Mouse (Mus musculus): ENCODE data around the gene Ubr4. TPM values are rescaled to one million over a fixed set of nuclear protein-coding genes. Genes with fewer than 3 reads are reported as not detected.

Ubr4 gene
- polyA plus RNA-seq (2012; fragmentation: generic; extraction: Trizol) = 78.1 TPM
- long read RNA-seq, experiment 1, partial matches to known transcripts = 22 of 25 reads
- long read RNA-seq, experiment 1, other reads (novel, unspliced or antisense) = 2 of 25 reads
- long read RNA-seq, experiment 2, partial matches to known transcripts = 28 of 33 reads
- long read RNA-seq, experiment 2, other reads (novel, unspliced or antisense) = 4 of 33 reads

- H3K4me3 ChIP-seq (ENCODE audit: insufficient read depth, poor library complexity, severe bottlenecking) = peak within 1 kb of the TSS; percentile 84
- peaks cover 34% of the 10 kb centered on the region for H3K36me3 ChIP-seq (ENCODE audit: control insufficient read depth, insufficient read depth)
- H3K79me3 ChIP-seq (ENCODE audit: low read depth) = peaks cover 38% of the 10 kb centered on the region
- TF ChIP-seq FOSL1 (IDR thresholded peaks at IDR 0.05; ENCODE audit: insufficient read depth, low read length, poor library complexity, severe bottlenecking) (no peak), MAX (IDR thresholded peaks at IDR 0.05) (peak; percentile 94), CEBPB (IDR thresholded peaks at IDR 0.05; ENCODE audit: low read depth) (no peak), USF1 (IDR thresholded peaks at IDR 0.05; ENCODE audit: low read depth) (peak; percentile 29)
- peaks cover 58% of the 10 kb centered on the region for H3K79me2 ChIP-seq (ENCODE audit: control insufficient read depth, insufficient read depth)
- H3K27me3 ChIP-seq (ENCODE audit: control insufficient read depth, insufficient read depth, insufficient read length) = no peaks in the 10 kb centered on the region
- peak within 1 kb of the TSS; percentile 88 for H3ac ChIP-seq (ENCODE audit: control insufficient read depth, insufficient read length, low read depth)
Observed at GRCm38 (mm10) chr4:139351931-139352711, at the start of gene Ubr4, which contains the start of the genes Mrto4 and Emc1. Gene Ubr4 (plus strand): TSS chr4:139352609. Gene Mrto4 (minus strand): TSS chr4:139352576. Gene Emc1 (plus strand): TSS chr4:139352587.

DNA sequence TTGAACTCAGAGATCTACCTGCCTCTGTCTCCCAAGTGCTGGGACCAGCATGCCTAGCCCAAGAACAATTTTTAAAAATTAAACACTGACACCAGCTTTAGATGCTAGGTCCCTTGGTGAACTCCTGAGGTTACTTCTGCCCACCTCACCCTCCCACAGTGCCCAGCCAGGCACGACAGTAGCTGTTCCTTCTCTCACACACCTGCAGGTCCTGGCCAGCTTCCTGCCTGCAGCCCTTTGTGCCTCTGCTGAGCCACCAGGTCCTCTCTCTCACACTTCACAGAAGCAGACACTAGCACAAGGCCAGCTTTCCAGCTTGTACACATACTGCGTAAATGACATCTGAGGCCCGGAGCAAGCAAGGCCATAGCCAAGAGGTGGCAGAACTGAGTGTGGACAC lies 46.9 kb upstream of the Ubr4 start:
- no peaks in the 10 kb centered on the region for H3K79me2 ChIP-seq (ENCODE audit: control insufficient read depth, insufficient read depth)
- H3K4me3 ChIP-seq (ENCODE audit: insufficient read depth, poor library complexity, severe bottlenecking) = no peak overlapping the region
- H3K79me3 ChIP-seq (ENCODE audit: low read depth) = no peaks in the 10 kb centered on the region
- H3K27me3 ChIP-seq (ENCODE audit: control insufficient read depth, insufficient read depth, insufficient read length) = no peaks in the 10 kb centered on the region
- no peaks in the 10 kb centered on the region for H3K36me3 ChIP-seq (ENCODE audit: control insufficient read depth, insufficient read depth)
- no peak overlapping the region for H3ac ChIP-seq (ENCODE audit: control insufficient read depth, insufficient read length, low read depth)
- TF ChIP-seq MYOG (IDR thresholded peaks at IDR 0.05; ENCODE audit: control insufficient read depth, extremely low read depth, insufficient read length) = no peak

GRCm38 (mm10) chr4:139307916-139308315 lies 44.5 kb upstream of the Ubr4 start:
- no peaks in the 10 kb centered on the region for H3K79me3 ChIP-seq (ENCODE audit: low read depth)
- no peak overlapping the region for H3K4me3 ChIP-seq (ENCODE audit: insufficient read depth, poor library complexity, severe bottlenecking)
- no peaks in the 10 kb centered on the region for H3K27me3 ChIP-seq (ENCODE audit: control insufficient read depth, insufficient read depth, insufficient read length)
- no peak for TF ChIP-seq FOSL1 (IDR thresholded peaks at IDR 0.05; ENCODE audit: insufficient read depth, low read length, poor library complexity, severe bottlenecking)
- TF ChIP-seq CEBPB (IDR thresholded peaks at IDR 0.05; ENCODE audit: low read depth) = no peak
- no peak for TF ChIP-seq MYOG (IDR thresholded peaks at IDR 0.05; ENCODE audit: control insufficient read depth, extremely low read depth, insufficient read length)
- no peak for TF ChIP-seq CTCF (IDR thresholded peaks at IDR 0.05; ENCODE audit: control insufficient read depth, insufficient read depth, insufficient read length)
- TF ChIP-seq MAX (IDR thresholded peaks at IDR 0.05) = no peak
- TF ChIP-seq MYOD1 (IDR thresholded peaks at IDR 0.05; ENCODE audit: control insufficient read depth, insufficient read length, low read depth) = no peak
- TF ChIP-seq USF1 (IDR thresholded peaks at IDR 0.05; ENCODE audit: low read depth) = no peak
- H3ac ChIP-seq (ENCODE audit: control insufficient read depth, insufficient read length, low read depth) = no peak overlapping the region
- H3K79me2 ChIP-seq (ENCODE audit: control insufficient read depth, insufficient read depth) = no peaks in the 10 kb centered on the region
- H3K36me3 ChIP-seq (ENCODE audit: control insufficient read depth, insufficient read depth) = no peaks in the 10 kb centered on the region

DNA sequence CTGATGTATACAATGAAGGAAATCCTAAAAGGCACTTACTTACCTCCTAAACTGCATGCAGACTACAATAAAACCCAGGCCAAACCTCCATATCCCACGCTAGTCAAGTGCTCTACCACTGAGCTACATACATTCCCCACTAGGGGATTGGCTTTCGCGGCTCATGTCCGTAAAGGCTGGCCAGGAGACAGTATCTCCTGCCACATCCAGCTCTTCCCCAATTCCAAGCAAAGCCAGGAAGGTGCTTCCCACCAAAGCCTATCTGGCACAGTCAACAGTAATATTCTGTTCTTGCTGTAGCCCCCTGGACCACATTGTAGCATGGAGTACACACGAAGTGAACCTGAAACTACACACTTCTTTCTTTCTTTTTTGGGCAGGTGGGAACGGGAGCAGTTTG lies 42.8 kb upstream of the Ubr4 start:
- Histone ChIP-seq H3ac (ENCODE audit: control insufficient read depth, insufficient read length, low read depth) (no peak overlapping the region), H3K36me3 (ENCODE audit: control insufficient read depth, insufficient read depth) (no peaks in the 10 kb centered on the region), H3K4me3 (ENCODE audit: insufficient read depth, poor library complexity, severe bottlenecking) (peak overlapping the region; percentile 48), H3K79me2 (ENCODE audit: control insufficient read depth, insufficient read depth) (no peaks in the 10 kb centered on the region), H3K27me3 (ENCODE audit: control insufficient read depth, insufficient read depth, insufficient read length) (no peaks in the 10 kb centered on the region), H3K79me3 (ENCODE audit: low read depth) (no peaks in the 10 kb centered on the region)
- TF ChIP-seq MYOD1 (IDR thresholded peaks at IDR 0.05; ENCODE audit: control insufficient read depth, insufficient read length, low read depth) = no peak

- Histone ChIP-seq H3K4me3 (ENCODE audit: insufficient read depth, poor library complexity, severe bottlenecking) (peak within 1 kb of the TSS; percentile 48), H3K79me3 (ENCODE audit: low read depth) (no peaks in the 10 kb centered on the region), H3K36me3 (ENCODE audit: control insufficient read depth, insufficient read depth) (no peaks in the 10 kb centered on the region), H3K79me2 (ENCODE audit: control insufficient read depth, insufficient read depth) (no peaks in the 10 kb centered on the region), H3ac (ENCODE audit: control insufficient read depth, insufficient read length, low read depth) (peak within 1 kb of the TSS; percentile 88), H3K27me3 (ENCODE audit: control insufficient read depth, insufficient read depth, insufficient read length) (no peaks in the 10 kb centered on the region)
- TF ChIP-seq USF1 (IDR thresholded peaks at IDR 0.05; ENCODE audit: low read depth) (peak; percentile 80), MAX (IDR thresholded peaks at IDR 0.05) (peak; percentile 35), CTCF (IDR thresholded peaks at IDR 0.05; ENCODE audit: control insufficient read depth, insufficient read depth, insufficient read length) (no peak), CEBPB (IDR thresholded peaks at IDR 0.05; ENCODE audit: low read depth) (no peak), FOSL1 (IDR thresholded peaks at IDR 0.05; ENCODE audit: insufficient read depth, low read length, poor library complexity, severe bottlenecking) (no peak), MYOG (IDR thresholded peaks at IDR 0.05; ENCODE audit: control insufficient read depth, extremely low read depth, insufficient read length) (no peak), MYOD1 (IDR thresholded peaks at IDR 0.05; ENCODE audit: control insufficient read depth, insufficient read length, low read depth) (no peak)
Observed at GRCm38 (mm10) chr4:139310171-139310898, 42.1 kb upstream of the Ubr4 start, which contains the start of the genes Pqlc2 and Akr7a5. Gene Pqlc2 (minus strand): TSS chr4:139310708. Gene Akr7a5 (plus strand): TSS chr4:139310744.

Data from C2C12 (cell line).